Mouse (Mus musculus) limb, embryonic 12.5 days (tissue): ENCODE measurements around the gene Arrdc1. TPM values are rescaled to one million over a fixed set of nuclear protein-coding genes. Genes with fewer than 3 reads are reported as not detected.
A peak's percentile ranks its signal among the peaks of the same experiment; 100 is the strongest.
"Not testable (repeated sequence)": the region's sequence is repeated elsewhere in the genome, so short reads cannot be mapped to it uniquely, and the experiment has no call there.

Experiments
- ATAC-seq: fragments of 200-750 bp; cut with Nextera tagmentation; 2 replicates; pipeline ENCODE4 v1.8.0; 2017; ENCODE audit warnings: low read depth, moderate TSS enrichment; ENCODE audit not compliant: insufficient number of reproducible peaks, insufficient read depth, low FRiP score, low TSS enrichment
- H3K27ac ChIP-seq: fragments of 300-500 bp; sonication (generic); 2 replicates; pipeline ENCODE4 v1.5.1; 2016; ENCODE audit warnings: mild to moderate bottlenecking, moderate library complexity
- H3K27me3 ChIP-seq: fragments of 300-500 bp; sonication (generic); 2 replicates; pipeline ENCODE4 v1.6.1; 2016; ENCODE audit warnings: mild to moderate bottlenecking, moderate library complexity
- H3K36me3 ChIP-seq: fragments of 300-500 bp; sonication (generic); 2 replicates; pipeline ENCODE4 v1.6.1; 2016; ENCODE audit warnings: mild to moderate bottlenecking, moderate library complexity
- H3K4me1 ChIP-seq: fragments of 300-500 bp; sonication (generic); replicated peaks from 2 replicates; pipeline ENCODE4 v1.6.1; 2016
- H3K4me2 ChIP-seq: fragments of 300-500 bp; sonication (generic); 2 replicates; pipeline ENCODE4 v1.6.1; 2016; ENCODE audit warnings: mild to moderate bottlenecking, moderate library complexity
- H3K4me3 ChIP-seq: fragments of 300-500 bp; sonication (generic); replicated peaks from 2 replicates; pipeline ENCODE4 v1.5.1; 2016; ENCODE audit warnings: mild to moderate bottlenecking
- H3K9ac ChIP-seq: fragments of 300-500 bp; sonication (generic); replicated peaks from 2 replicates; pipeline ENCODE4 v1.6.1; 2016; ENCODE audit warnings: mild to moderate bottlenecking, moderate library complexity
- H3K9me3 ChIP-seq: fragments of 300-500 bp; sonication (generic); 2 replicates; pipeline ENCODE4 v1.6.1; 2016; ENCODE audit warnings: mild to moderate bottlenecking, moderate library complexity
- WGBS: fragments of 180-500 bp; shearing (Covaris S2); methylation state at CpG from one replicate; pipeline ENCODE4 v1.1.7; 2016; 5-methylcytosine and 5-hydroxymethylcytosine counted together
- polyA plus RNA-seq: library from polyadenylated mRNA; unstranded; fragments of >200 nt; fragmentation: Nextera tagmentation; extraction: Ambion mirVana; gene quantifications from 2 replicates; pipeline ENCODE4 v1.2.1, GENCODE M21; 2016

Gene Arrdc1
- 21.3 and 21.6 TPM in 2 replicates for polyA plus RNA-seq

DNA sequence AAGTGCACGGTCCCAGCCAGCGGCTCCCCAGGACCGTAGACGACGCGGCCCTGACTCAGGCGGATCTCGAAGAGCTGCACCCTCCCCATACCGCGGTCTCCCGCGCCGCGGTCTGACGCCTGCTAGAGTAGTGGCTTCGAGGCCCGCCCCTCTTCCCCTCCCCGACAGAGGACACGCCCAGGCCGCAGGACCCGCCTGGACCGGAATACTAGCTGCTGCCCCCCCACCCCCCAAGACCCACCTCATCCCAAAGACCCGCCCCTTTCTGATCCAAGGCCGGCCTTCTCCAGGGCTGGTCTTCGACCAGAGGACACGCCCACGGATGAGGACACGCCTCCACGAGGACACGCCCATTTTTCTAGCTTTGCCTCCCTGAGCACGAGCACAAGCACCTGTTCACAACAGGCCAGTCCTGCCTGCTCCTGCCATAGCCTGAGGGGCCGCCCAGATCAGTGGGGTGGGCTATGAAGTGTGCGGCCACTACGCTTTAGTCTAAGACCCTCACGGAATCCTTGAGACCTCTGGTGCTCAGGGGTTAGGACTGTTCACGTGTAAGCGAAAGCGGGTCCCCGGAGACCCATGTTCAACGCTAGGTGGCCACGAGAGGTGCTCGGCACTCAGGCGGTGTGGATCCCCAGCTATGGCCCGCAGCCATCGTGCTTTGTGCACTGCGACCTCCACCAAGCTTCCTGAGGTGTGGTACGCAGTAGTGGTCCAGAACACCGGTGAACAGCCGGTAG is at the start of gene Arrdc1:
Gene Arrdc1 (minus strand): TSS at position 196 of the 740 bp plus-strand sequence.
- peak within 1 kb of the TSS; percentile 94 for H3K4me2 ChIP-seq
- under 1% methylated on average over 49 of the region's 49 CpGs for WGBS
- H3K9ac ChIP-seq: peak within 1 kb of the TSS; percentile 74
- peaks cover 8% of the 10 kb centered on the region; the same call in 1 of the 2 replicates for H3K4me1 ChIP-seq
- H3K27ac ChIP-seq: no peak within 1 kb of the TSS
- no peaks in the 10 kb centered on the region for H3K9me3 ChIP-seq
- peaks cover 19% of the 10 kb centered on the region for H3K27me3 ChIP-seq
- H3K4me3 ChIP-seq: peak within 1 kb of the TSS; percentile 63
- no peaks in the 10 kb centered on the region for H3K36me3 ChIP-seq
- ATAC-seq: peak; percentile 90

GRCm38 (mm10) chr2:24976960-24977359 is 41.9 kb upstream of the Arrdc1 start:
- no peak overlapping the region for H3K9ac ChIP-seq
- H3K9me3 ChIP-seq: no peaks in the 10 kb centered on the region
- no peak for ATAC-seq
- H3K4me3 ChIP-seq: no peak overlapping the region
- H3K27ac ChIP-seq: no peak overlapping the region
- peaks cover 16% of the 10 kb centered on the region for H3K4me1 ChIP-seq
- WGBS: 95% methylated on average over 5 of the region's 5 CpGs
- no peak overlapping the region for H3K4me2 ChIP-seq
- H3K27me3 ChIP-seq: no peaks in the 10 kb centered on the region
- H3K36me3 ChIP-seq: peaks cover 14% of the 10 kb centered on the region

- peak; percentile 50 for ATAC-seq
- Histone ChIP-seq H3K36me3 (peaks cover 26% of the 10 kb centered on the region), H3K4me2 (peak within 1 kb of the TSS; percentile 94), H3K27ac (peak within 1 kb of the TSS; percentile 90), H3K4me3 (peak within 1 kb of the TSS; percentile 74), H3K4me1 (peaks cover 16% of the 10 kb centered on the region), H3K9ac (peak within 1 kb of the TSS; percentile 79), H3K9me3 (no peaks in the 10 kb centered on the region), H3K27me3 (no peaks in the 10 kb centered on the region)
- WGBS: 1% methylated on average over 16 of the region's 16 CpGs
Measured at GRCm38 (mm10) chr2:24975704-24976297, 40.7 kb upstream of the Arrdc1 start, which contains the start of gene Pnpla7. Gene Pnpla7 (plus strand): TSS chr2:24976033.

- WGBS: under 1% methylated on average over 64 of the region's 64 CpGs
- no peaks in the 10 kb centered on the region for H3K9me3 ChIP-seq
- H3K9ac ChIP-seq: peak within 1 kb of the TSS; percentile 79
- H3K27me3 ChIP-seq: no peaks in the 10 kb centered on the region
- peak within 1 kb of the TSS; percentile 94 for H3K4me2 ChIP-seq
- H3K4me1 ChIP-seq: peaks cover 16% of the 10 kb centered on the region
- H3K4me3 ChIP-seq: peak within 1 kb of the TSS; percentile 74
- H3K27ac ChIP-seq: peak within 1 kb of the TSS; percentile 90
- peak; percentile 100 for ATAC-seq
- H3K36me3 ChIP-seq: peaks cover 33% of the 10 kb centered on the region
Measured at GRCm38 (mm10) chr2:24974906-24975703, 40.1 kb upstream of the Arrdc1 start, which contains the start of gene Mrpl41. Gene Mrpl41 (minus strand): TSS chr2:24975098.

- 2% methylated on average over 17 of the region's 17 CpGs for WGBS
- peak overlapping the region; percentile 94 for H3K4me2 ChIP-seq
- peak overlapping the region; percentile 79 for H3K9ac ChIP-seq
- H3K36me3 ChIP-seq: peaks cover 39% of the 10 kb centered on the region
- H3K27me3 ChIP-seq, H3K9me3 ChIP-seq, ATAC-seq: not testable (repeated sequence)
- peaks cover 16% of the 10 kb centered on the region for H3K4me1 ChIP-seq
- H3K4me3 ChIP-seq: peak overlapping the region; percentile 74
- H3K27ac ChIP-seq: peak overlapping the region; percentile 64
Measured at GRCm38 (mm10) chr2:24974452-24974851, 39.4 kb upstream of the Arrdc1 start.

- H3K4me3 ChIP-seq: no peak overlapping the region
- no peak for ATAC-seq
- H3K27me3 ChIP-seq: no peaks in the 10 kb centered on the region
- peaks cover 78% of the 10 kb centered on the region for H3K36me3 ChIP-seq
- no peaks in the 10 kb centered on the region for H3K9me3 ChIP-seq
- no peak overlapping the region for H3K27ac ChIP-seq
- H3K9ac ChIP-seq: no peak overlapping the region
- 81% methylated on average over 4 of the region's 4 CpGs for WGBS
- H3K4me1 ChIP-seq: peaks cover 12% of the 10 kb centered on the region
- H3K4me2 ChIP-seq: no peak overlapping the region
Measured at GRCm38 (mm10) chr2:24970386-24970785, 35.3 kb upstream of the Arrdc1 start.

- Histone ChIP-seq H3K27ac (0 out of 2 replicates have a peak within 1 kb of the TSS, but pooled peaks have one; percentile 58), H3K9ac (peak within 1 kb of the TSS; percentile 86), H3K4me1 (peaks cover 11% of the 10 kb centered on the region), H3K27me3 (no peaks in the 10 kb centered on the region), H3K4me2 (peak within 1 kb of the TSS; percentile 73), H3K9me3 (no peaks in the 10 kb centered on the region), H3K4me3 (peak within 1 kb of the TSS; percentile 81), H3K36me3 (peaks cover 78% of the 10 kb centered on the region)
- ATAC-seq: peak; percentile 84
- 2% methylated on average over 28 of the region's 28 CpGs for WGBS
Measured at GRCm38 (mm10) chr2:24962304-24963000, 27.4 kb upstream of the Arrdc1 start, which contains the start of gene Dph7. Gene Dph7 (plus strand): TSS chr2:24962400.

GRCm38 (mm10) chr2:24960910-24961309 is 25.9 kb upstream of the Arrdc1 start:
- H3K27ac ChIP-seq: no peak overlapping the region
- peaks cover 79% of the 10 kb centered on the region for H3K36me3 ChIP-seq
- no peak for ATAC-seq
- no peak overlapping the region for H3K9ac ChIP-seq
- H3K4me1 ChIP-seq: peaks cover 11% of the 10 kb centered on the region
- H3K27me3 ChIP-seq: no peaks in the 10 kb centered on the region
- WGBS: 36% methylated on average over 3 of the region's 3 CpGs
- no peaks in the 10 kb centered on the region for H3K9me3 ChIP-seq
- no peak overlapping the region for H3K4me2 ChIP-seq
- no peak overlapping the region for H3K4me3 ChIP-seq

DNA sequence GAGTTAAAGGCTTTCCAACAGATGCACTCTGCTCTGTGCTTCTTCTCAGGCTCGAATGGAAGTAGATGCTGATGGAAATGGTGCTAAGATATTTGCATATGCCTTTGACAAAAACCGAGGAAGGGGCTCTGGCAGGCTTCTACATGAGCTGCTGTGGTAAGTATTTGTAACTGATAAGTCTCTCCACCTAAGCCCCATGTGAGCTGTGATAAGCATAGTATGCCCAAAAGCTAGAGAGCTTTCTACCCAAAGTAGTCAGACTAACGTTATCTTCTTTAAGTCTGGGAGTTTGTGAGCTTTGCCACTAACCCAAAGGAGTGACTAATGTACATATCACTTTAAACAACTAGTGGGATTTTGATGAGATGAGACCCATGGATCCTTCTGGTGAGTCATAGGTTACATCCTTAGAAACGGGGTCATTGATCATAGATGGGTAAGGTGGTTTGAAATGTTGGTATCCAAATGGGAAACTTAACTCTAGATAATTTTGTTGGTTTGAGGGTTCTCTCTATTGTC is 17.5 kb upstream of the Arrdc1 start:
- Histone ChIP-seq H3K36me3 (peaks cover 59% of the 10 kb centered on the region), H3K9me3 (no peaks in the 10 kb centered on the region), H3K9ac (no peak overlapping the region), H3K4me1 (peaks cover 14% of the 10 kb centered on the region), H3K27ac (no peak overlapping the region), H3K4me2 (no peak overlapping the region), H3K27me3 (no peaks in the 10 kb centered on the region), H3K4me3 (no peak overlapping the region)
- 86% methylated on average over 4 of the region's 4 CpGs for WGBS
- no peak for ATAC-seq

GRCm38 (mm10) chr2:24950189-24950535 is 15.1 kb upstream of the Arrdc1 start:
- Histone ChIP-seq H3K9ac (peak overlapping the region; percentile 93), H3K4me1 (peaks cover 14% of the 10 kb centered on the region), H3K4me3 (peak overlapping the region; percentile 99), H3K4me2 (peak overlapping the region; percentile 93), H3K27ac (peak overlapping the region; percentile 79), H3K9me3 (no peaks in the 10 kb centered on the region), H3K27me3 (no peaks in the 10 kb centered on the region), H3K36me3 (peaks cover 35% of the 10 kb centered on the region)
- WGBS: under 1% methylated on average over 31 of the region's 31 CpGs
- no peak for ATAC-seq
